Mouse (Mus musculus) limb, embryonic 15.5 days (tissue): ENCODE results near the gene Cmss1. TPM values are rescaled to one million over a fixed set of nuclear protein-coding genes. Genes with fewer than 3 reads are reported as not detected.

Experiments used
- ATAC-seq: fragments of 200-750 bp; cut with Nextera tagmentation; 2 replicates; pipeline ENCODE4 v1.8.0; 2017; ENCODE audit warnings: low read depth, moderate TSS enrichment; ENCODE audit not compliant: insufficient number of reproducible peaks, low FRiP score, low TSS enrichment
- H3K27ac ChIP-seq: fragments of 300-500 bp; sonication (generic); 2 replicates; pipeline ENCODE4 v1.5.1; 2015; ENCODE audit warnings: moderate library complexity, mild to moderate bottlenecking, inconsistent platforms
- H3K27me3 ChIP-seq: fragments of 300-500 bp; sonication (generic); 2 replicates; pipeline ENCODE4 v1.6.1; 2015; ENCODE audit warnings: inconsistent platforms
- H3K36me3 ChIP-seq: fragments of 300-500 bp; sonication (generic); 2 replicates; pipeline ENCODE4 v1.6.1; 2015; ENCODE audit warnings: inconsistent platforms
- H3K4me1 ChIP-seq: fragments of 300-500 bp; sonication (generic); 2 replicates; pipeline ENCODE4 v1.6.1; 2015; ENCODE audit warnings: inconsistent platforms
- H3K4me2 ChIP-seq: fragments of 300-500 bp; sonication (generic); 2 replicates; pipeline ENCODE4 v1.6.1; 2015; ENCODE audit warnings: mild to moderate bottlenecking, inconsistent platforms
- H3K4me3 ChIP-seq: fragments of 300-500 bp; sonication (generic); 2 replicates; pipeline ENCODE4 v1.5.1; 2015; ENCODE audit warnings: mild to moderate bottlenecking, inconsistent platforms
- H3K9ac ChIP-seq: fragments of 300-500 bp; sonication (generic); 2 replicates; pipeline ENCODE4 v1.6.1; 2015; ENCODE audit warnings: inconsistent platforms
- H3K9me3 ChIP-seq: fragments of 300-500 bp; sonication (generic); 2 replicates; pipeline ENCODE4 v1.6.1; 2016; ENCODE audit warnings: inconsistent platforms
- WGBS: fragments of 180-500 bp; shearing (Covaris S2); methylation state at CpG from one replicate; pipeline ENCODE4 v1.1.7; 2015; 5-methylcytosine and 5-hydroxymethylcytosine counted together
- polyA plus RNA-seq: library from polyadenylated mRNA; unstranded; fragments of >200 nt; fragmentation: Nextera tagmentation; extraction: Ambion mirVana; gene quantifications from 2 replicates; pipeline ENCODE4 v1.2.1, GENCODE M21; 2015

Cmss1 gene
- polyA plus RNA-seq, 1 experiment from 2014 or later, result 41.8 TPM

GRCm38 (mm10) chr16:57433671-57434070 is 173.0 kb downstream of the Cmss1 start:
- no peaks in the 10 kb centered on the region for H3K36me3 ChIP-seq
- H3K27ac ChIP-seq, result no peak overlapping the region
- no peaks in the 10 kb centered on the region for H3K27me3 ChIP-seq
- no peaks in the 10 kb centered on the region for H3K9me3 ChIP-seq
- peaks cover 21% of the 10 kb centered on the region for H3K4me1 ChIP-seq
- H3K9ac ChIP-seq, result no peak overlapping the region
- WGBS, result 88% methylated on average over 6 of the region's 6 CpGs
- H3K4me2 ChIP-seq, result no peak overlapping the region
- H3K4me3 ChIP-seq, result no peak overlapping the region
- no peak for ATAC-seq

GRCm38 (mm10) chr16:57433173-57433572 is 173.5 kb downstream of the Cmss1 start:
- H3K27me3 ChIP-seq, result no peaks in the 10 kb centered on the region
- no peak overlapping the region for H3K4me3 ChIP-seq
- no peak for ATAC-seq
- no peak overlapping the region for H3K27ac ChIP-seq
- H3K9ac ChIP-seq, result no peak overlapping the region
- H3K4me1 ChIP-seq, result peaks cover 17% of the 10 kb centered on the region
- H3K9me3 ChIP-seq, result no peaks in the 10 kb centered on the region
- no peak overlapping the region for H3K4me2 ChIP-seq
- H3K36me3 ChIP-seq, result no peaks in the 10 kb centered on the region
- WGBS, result 63% methylated on average over 4 of the region's 4 CpGs

GRCm38 (mm10) chr16:57431294-57431693 is 175.4 kb downstream of the Cmss1 start:
- Histone ChIP-seq H3K4me2 (no peak overlapping the region), H3K36me3 (no peaks in the 10 kb centered on the region), H3K4me3 (no peak overlapping the region), H3K9ac (no peak overlapping the region), H3K4me1 (peaks cover 20% of the 10 kb centered on the region), H3K27me3 (no peaks in the 10 kb centered on the region), H3K27ac (no peak overlapping the region), H3K9me3 (no peaks in the 10 kb centered on the region)
- WGBS, result 88% methylated on average over 3 of the region's 3 CpGs
- ATAC-seq, result no peak

GRCm38 (mm10) chr16:57428977-57429376 is 177.7 kb downstream of the Cmss1 start:
- no peak overlapping the region for H3K9ac ChIP-seq
- no peaks in the 10 kb centered on the region for H3K9me3 ChIP-seq
- WGBS, result 39% methylated on average over 5 of the region's 5 CpGs
- no peak overlapping the region for H3K4me2 ChIP-seq
- no peaks in the 10 kb centered on the region for H3K27me3 ChIP-seq
- no peaks in the 10 kb centered on the region for H3K36me3 ChIP-seq
- H3K4me3 ChIP-seq, result no peak overlapping the region
- ATAC-seq, result no peak
- H3K27ac ChIP-seq, result peak overlapping the region; percentile 18; the same call in 1 of the 2 replicates
- H3K4me1 ChIP-seq, result peaks cover 23% of the 10 kb centered on the region

- no peak overlapping the region for H3K4me3 ChIP-seq
- H3K9me3 ChIP-seq, result no peaks in the 10 kb centered on the region
- H3K27ac ChIP-seq, result peak overlapping the region; percentile 57
- no peak for ATAC-seq
- no peak overlapping the region for H3K9ac ChIP-seq
- no peaks in the 10 kb centered on the region for H3K27me3 ChIP-seq
- WGBS, result 43% methylated on average over 7 of the region's 7 CpGs
- H3K4me2 ChIP-seq, result no peak overlapping the region
- no peaks in the 10 kb centered on the region for H3K36me3 ChIP-seq
- peaks cover 26% of the 10 kb centered on the region for H3K4me1 ChIP-seq
Observed at GRCm38 (mm10) chr16:57427516-57428285, 179.0 kb downstream of the Cmss1 start.

DNA sequence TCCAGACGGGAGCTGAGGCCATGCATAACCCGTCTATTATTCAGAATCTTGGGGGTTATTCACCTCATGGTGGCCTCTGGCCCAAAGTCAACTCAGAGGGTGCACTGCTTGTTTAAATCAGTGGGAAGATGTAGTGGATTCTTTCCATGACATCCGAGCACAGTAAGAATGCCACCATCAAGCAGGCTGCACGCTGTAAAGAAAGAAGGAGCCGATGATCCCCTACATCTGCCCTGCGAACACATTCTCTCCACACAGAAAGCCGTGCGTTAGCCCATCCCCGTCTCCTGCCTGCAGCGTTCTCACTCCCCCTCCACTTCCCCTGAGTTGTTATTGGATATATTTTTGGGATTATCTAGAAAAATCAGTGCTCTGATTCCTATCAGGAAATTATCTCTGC is 180.0 kb downstream of the Cmss1 start:
- Histone ChIP-seq H3K4me2 (no peak overlapping the region), H3K27ac (peak overlapping the region; percentile 57), H3K36me3 (no peaks in the 10 kb centered on the region), H3K4me3 (no peak overlapping the region), H3K27me3 (no peaks in the 10 kb centered on the region), H3K4me1 (peaks cover 31% of the 10 kb centered on the region), H3K9me3 (no peaks in the 10 kb centered on the region), H3K9ac (no peak overlapping the region)
- WGBS, result 49% methylated on average over 10 of the region's 10 CpGs
- ATAC-seq, result no peak

DNA sequence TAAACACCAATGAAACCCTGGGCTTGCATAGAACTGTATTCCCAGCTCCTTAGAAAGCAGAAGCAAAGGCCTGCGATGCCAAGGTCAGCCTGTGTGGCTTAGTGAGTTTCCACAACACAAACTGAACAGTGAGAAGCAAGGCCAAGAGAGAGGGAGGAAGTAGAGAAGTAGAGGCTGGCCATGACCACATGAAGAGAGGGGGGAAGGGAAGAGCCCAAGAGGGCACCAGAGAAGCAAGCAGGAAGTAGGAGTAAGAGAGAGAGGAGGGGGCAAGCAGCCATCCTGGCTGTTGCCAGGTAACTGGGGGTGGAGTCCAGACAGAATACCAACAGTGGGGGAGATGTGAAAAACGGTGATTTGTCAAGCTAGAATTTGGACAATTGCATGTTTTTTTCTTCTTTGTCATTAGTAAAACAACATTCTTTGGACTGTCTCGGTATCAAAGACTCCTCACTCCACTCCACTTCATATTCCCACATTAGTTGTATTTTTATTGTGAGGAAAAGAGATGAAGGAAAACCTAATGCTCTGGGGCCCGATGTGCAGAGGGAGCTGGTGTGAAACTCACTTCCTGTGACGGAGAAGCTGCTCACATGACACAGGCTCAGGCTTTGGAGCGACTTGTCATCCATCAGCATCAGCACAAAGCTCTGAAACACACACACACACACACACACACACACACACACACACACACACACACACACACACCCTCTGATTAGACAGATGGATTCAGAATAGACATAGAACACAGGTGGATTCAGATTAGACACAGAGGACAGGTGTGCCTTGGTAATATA is 183.5 kb downstream of the Cmss1 start:
- Histone ChIP-seq H3K9me3 (no peaks in the 10 kb centered on the region), H3K9ac (no peak overlapping the region), H3K4me1 (peaks cover 42% of the 10 kb centered on the region), H3K4me2 (no peak overlapping the region), H3K4me3 (no peak overlapping the region), H3K36me3 (no peaks in the 10 kb centered on the region), H3K27ac (no peak overlapping the region), H3K27me3 (no peaks in the 10 kb centered on the region)
- no peak for ATAC-seq
- 65% methylated on average over 6 of the region's 6 CpGs for WGBS

- Histone ChIP-seq H3K4me2 (no peak overlapping the region), H3K4me1 (peaks cover 35% of the 10 kb centered on the region), H3K27me3 (no peaks in the 10 kb centered on the region), H3K36me3 (no peaks in the 10 kb centered on the region), H3K27ac (peak overlapping the region; percentile 54), H3K9me3 (no peaks in the 10 kb centered on the region), H3K9ac (no peak overlapping the region), H3K4me3 (no peak overlapping the region)
- no peak for ATAC-seq
- WGBS, result 35% methylated on average over 7 of the region's 7 CpGs
Observed at GRCm38 (mm10) chr16:57421680-57422417, 184.8 kb downstream of the Cmss1 start.

DNA sequence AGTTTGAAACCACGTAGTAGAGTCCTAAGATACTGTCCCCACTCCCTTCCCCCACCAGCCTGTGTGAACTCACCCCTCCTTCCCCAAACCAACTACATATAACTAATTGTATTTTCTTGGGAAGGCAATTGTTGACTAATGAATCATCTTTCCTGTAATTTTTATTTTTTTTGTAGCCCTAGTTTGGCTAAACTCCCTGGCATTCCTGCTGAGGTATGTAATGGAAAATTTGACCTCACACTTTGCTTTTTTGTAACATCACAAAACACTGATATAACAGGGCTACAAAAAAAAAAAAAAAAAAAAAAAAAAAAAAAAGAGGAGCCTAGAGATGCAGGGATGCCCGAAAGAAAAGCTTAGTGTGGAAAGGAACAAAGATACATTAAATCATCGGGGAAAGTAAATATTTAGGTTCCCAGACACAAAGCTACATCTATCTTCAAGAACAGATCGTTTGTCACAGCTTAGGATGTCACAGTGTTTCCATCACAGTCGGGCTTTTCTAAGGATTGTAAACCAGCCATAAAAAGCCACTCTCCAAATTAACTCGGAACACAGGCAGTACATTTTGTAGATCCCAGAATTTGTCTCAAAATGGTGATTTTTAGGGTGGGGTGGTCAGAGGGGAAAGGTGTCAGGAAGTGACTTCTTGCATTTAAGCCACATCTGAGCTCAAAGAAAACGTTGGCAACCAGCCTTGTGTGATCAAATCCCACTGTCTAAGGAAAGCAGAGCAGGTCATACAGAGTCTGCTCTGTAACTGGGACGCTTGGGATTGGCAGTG is 185.7 kb downstream of the Cmss1 start:
- Histone ChIP-seq H3K4me2 (no peak overlapping the region), H3K36me3 (no peaks in the 10 kb centered on the region), H3K9me3 (no peaks in the 10 kb centered on the region), H3K9ac (no peak overlapping the region), H3K27me3 (no peaks in the 10 kb centered on the region), H3K4me3 (no peak overlapping the region), H3K4me1 (peaks cover 35% of the 10 kb centered on the region), H3K27ac (peak overlapping the region; percentile 59)
- WGBS, result 23% methylated on average over 8 of the region's 8 CpGs
- no peak for ATAC-seq

GRCm38 (mm10) chr16:57419881-57420280 is 186.8 kb downstream of the Cmss1 start:
- ATAC-seq, result no peak
- Histone ChIP-seq H3K4me1 (peaks cover 36% of the 10 kb centered on the region), H3K9ac (no peak overlapping the region), H3K4me2 (no peak overlapping the region), H3K9me3 (no peaks in the 10 kb centered on the region), H3K27ac (no peak overlapping the region), H3K36me3 (no peaks in the 10 kb centered on the region), H3K27me3 (no peaks in the 10 kb centered on the region), H3K4me3 (no peak overlapping the region)
- 80% methylated on average over 5 of the region's 5 CpGs for WGBS

GRCm38 (mm10) chr16:57419332-57419731 is 187.3 kb downstream of the Cmss1 start:
- Histone ChIP-seq H3K27ac (peak overlapping the region; percentile 69), H3K4me2 (no peak overlapping the region), H3K9ac (no peak overlapping the region), H3K36me3 (no peaks in the 10 kb centered on the region), H3K4me3 (no peak overlapping the region), H3K4me1 (peaks cover 36% of the 10 kb centered on the region), H3K9me3 (no peaks in the 10 kb centered on the region), H3K27me3 (no peaks in the 10 kb centered on the region)
- ATAC-seq, result peak; percentile 40; the same call in 1 of the 2 replicates
- 51% methylated on average over 5 of the region's 5 CpGs for WGBS
